Mouse (Mus musculus): ENCODE measurements around the gene Tmem189. TPM values are rescaled to one million over a fixed set of nuclear protein-coding genes. Genes with fewer than 3 reads are reported as not detected.

Gene Tmem189
- polyA plus RNA-seq, 1 experiment: 11.7 TPM

GRCm38 (mm10) chr2:167612122-167612521 is 77.5 kb downstream of the Tmem189 start:
- Histone ChIP-seq H3K36me3 (ENCODE audit: control insufficient read depth) (peaks cover 89% of the 10 kb centered on the region), H3K4me3 (replicated peaks) (no peak overlapping the region), H3K4me1 (ENCODE audit: control insufficient read depth) (peaks cover 37% of the 10 kb centered on the region), H3K9me3 (ENCODE audit: control insufficient read depth, low read length) (peaks cover 18% of the 10 kb centered on the region), H3K27me3 (ENCODE audit: control insufficient read depth) (no peaks in the 10 kb centered on the region)
- TF ChIP-seq GATA1 (IDR thresholded peaks at IDR 0.05; ENCODE audit: low read length): no peak
- TF ChIP-seq TAL1 (IDR thresholded peaks at IDR 0.05; ENCODE audit: low read length): no peak

- TF ChIP-seq TAL1 (IDR thresholded peaks at IDR 0.05; ENCODE audit: low read length) (no peak), GATA1 (IDR thresholded peaks at IDR 0.05; ENCODE audit: low read length) (no peak)
- H3K4me1 ChIP-seq (ENCODE audit: control insufficient read depth): peaks cover 39% of the 10 kb centered on the region
- H3K9me3 ChIP-seq (ENCODE audit: control insufficient read depth, low read length): peaks cover 18% of the 10 kb centered on the region
- H3K27me3 ChIP-seq (ENCODE audit: control insufficient read depth): no peaks in the 10 kb centered on the region
- no peak overlapping the region for H3K4me3 ChIP-seq (replicated peaks)
- peaks cover 89% of the 10 kb centered on the region for H3K36me3 ChIP-seq (ENCODE audit: control insufficient read depth)
Observed at GRCm38 (mm10) chr2:167611287-167611686, 78.3 kb downstream of the Tmem189 start.

- peaks cover 4% of the 10 kb centered on the region for H3K27me3 ChIP-seq (ENCODE audit: control insufficient read depth)
- H3K9me3 ChIP-seq (ENCODE audit: control insufficient read depth, low read length): no peaks in the 10 kb centered on the region
- peaks cover 54% of the 10 kb centered on the region for H3K36me3 ChIP-seq (ENCODE audit: control insufficient read depth)
- TF ChIP-seq GATA1 (IDR thresholded peaks at IDR 0.05; ENCODE audit: low read length) (no peak), TAL1 (IDR thresholded peaks at IDR 0.05; ENCODE audit: low read length) (no peak)
- H3K4me3 ChIP-seq (replicated peaks): no peak overlapping the region
- peaks cover 37% of the 10 kb centered on the region for H3K4me1 ChIP-seq (ENCODE audit: control insufficient read depth)
Observed at GRCm38 (mm10) chr2:167606745-167607123, 82.9 kb downstream of the Tmem189 start.

GRCm38 (mm10) chr2:167605817-167606744 is 83.5 kb downstream of the Tmem189 start:
- TF ChIP-seq TAL1 (IDR thresholded peaks at IDR 0.05; ENCODE audit: low read length): no peak
- no peak for TF ChIP-seq GATA1 (IDR thresholded peaks at IDR 0.05; ENCODE audit: low read length)
- peaks cover 48% of the 10 kb centered on the region for H3K36me3 ChIP-seq (ENCODE audit: control insufficient read depth)
- no peak overlapping the region for H3K4me3 ChIP-seq (replicated peaks)
- H3K4me1 ChIP-seq (ENCODE audit: control insufficient read depth): peaks cover 30% of the 10 kb centered on the region
- H3K9me3 ChIP-seq (ENCODE audit: control insufficient read depth, low read length): no peaks in the 10 kb centered on the region
- H3K27me3 ChIP-seq (ENCODE audit: control insufficient read depth): peaks cover 4% of the 10 kb centered on the region

- Histone ChIP-seq H3K4me1 (ENCODE audit: control insufficient read depth) (peaks cover 24% of the 10 kb centered on the region), H3K4me3 (replicated peaks) (no peak overlapping the region)
- TF ChIP-seq TAL1 (IDR thresholded peaks at IDR 0.05; ENCODE audit: low read length) (no peak), GATA1 (IDR thresholded peaks at IDR 0.05; ENCODE audit: low read length) (no peak)
Observed at GRCm38 (mm10) chr2:167605178-167605794, 84.3 kb downstream of the Tmem189 start.

GRCm38 (mm10) chr2:167602978-167603377 is 86.6 kb downstream of the Tmem189 start:
- no peak overlapping the region for H3K4me3 ChIP-seq (replicated peaks)
- H3K9me3 ChIP-seq (ENCODE audit: control insufficient read depth, low read length): no peaks in the 10 kb centered on the region
- TF ChIP-seq TAL1 (IDR thresholded peaks at IDR 0.05; ENCODE audit: low read length) (no peak), GATA1 (IDR thresholded peaks at IDR 0.05; ENCODE audit: low read length) (no peak)
- peaks cover 8% of the 10 kb centered on the region for H3K27me3 ChIP-seq (ENCODE audit: control insufficient read depth)
- H3K36me3 ChIP-seq (ENCODE audit: control insufficient read depth): peaks cover 26% of the 10 kb centered on the region
- peaks cover 23% of the 10 kb centered on the region for H3K4me1 ChIP-seq (ENCODE audit: control insufficient read depth)

More at GRCm38 (mm10) chr2:167605178-167605794, 84.3 kb downstream of the Tmem189 start:
- Histone ChIP-seq H3K36me3 (ENCODE audit: control insufficient read depth) (peaks cover 40% of the 10 kb centered on the region), H3K9me3 (ENCODE audit: control insufficient read depth, low read length) (no peaks in the 10 kb centered on the region), H3K27me3 (ENCODE audit: control insufficient read depth) (peaks cover 4% of the 10 kb centered on the region)

GRCm38 (mm10) chr2:167602364-167602763 is 87.3 kb downstream of the Tmem189 start:
- TF ChIP-seq GATA1 (IDR thresholded peaks at IDR 0.05; ENCODE audit: low read length) (no peak), TAL1 (IDR thresholded peaks at IDR 0.05; ENCODE audit: low read length) (no peak)
- H3K27me3 ChIP-seq (ENCODE audit: control insufficient read depth): peaks cover 11% of the 10 kb centered on the region

GRCm38 (mm10) chr2:167600481-167600995 is 89.1 kb downstream of the Tmem189 start:
- Histone ChIP-seq H3K36me3 (ENCODE audit: control insufficient read depth) (peaks cover 4% of the 10 kb centered on the region), H3K4me3 (replicated peaks) (no peak overlapping the region), H3K9me3 (ENCODE audit: control insufficient read depth, low read length) (no peaks in the 10 kb centered on the region), H3K27me3 (ENCODE audit: control insufficient read depth) (peaks cover 21% of the 10 kb centered on the region), H3K4me1 (ENCODE audit: control insufficient read depth) (peaks cover 12% of the 10 kb centered on the region)
- TF ChIP-seq TAL1 (IDR thresholded peaks at IDR 0.05; ENCODE audit: low read length) (no peak), GATA1 (IDR thresholded peaks at IDR 0.05; ENCODE audit: low read length) (no peak)

More at GRCm38 (mm10) chr2:167602364-167602763, 87.3 kb downstream of the Tmem189 start:
- Histone ChIP-seq H3K4me3 (replicated peaks) (no peak overlapping the region), H3K36me3 (ENCODE audit: control insufficient read depth) (peaks cover 22% of the 10 kb centered on the region), H3K4me1 (ENCODE audit: control insufficient read depth) (peaks cover 23% of the 10 kb centered on the region), H3K9me3 (ENCODE audit: control insufficient read depth, low read length) (no peaks in the 10 kb centered on the region)

GRCm38 (mm10) chr2:167599917-167600316 is 89.7 kb downstream of the Tmem189 start:
- H3K9me3 ChIP-seq (ENCODE audit: control insufficient read depth, low read length): no peaks in the 10 kb centered on the region
- no peak for TF ChIP-seq GATA1 (IDR thresholded peaks at IDR 0.05; ENCODE audit: low read length)
- H3K27me3 ChIP-seq (ENCODE audit: control insufficient read depth): peaks cover 21% of the 10 kb centered on the region
- peaks cover 6% of the 10 kb centered on the region for H3K4me1 ChIP-seq (ENCODE audit: control insufficient read depth)
- no peak overlapping the region for H3K4me3 ChIP-seq (replicated peaks)
- no peaks in the 10 kb centered on the region for H3K36me3 ChIP-seq (ENCODE audit: control insufficient read depth)
